Mouse (Mus musculus): ENCODE results near the gene Tmem14c. TPM values are rescaled to one million over a fixed set of nuclear protein-coding genes. Genes with fewer than 3 reads are reported as not detected.
"Not testable (repeated sequence)": the region's sequence is repeated elsewhere in the genome, so short reads cannot be mapped to it uniquely, and the experiment has no call there.

The Tmem14c gene
- total RNA-seq (2017): 121 and 128 TPM in 2 replicates

DNA sequence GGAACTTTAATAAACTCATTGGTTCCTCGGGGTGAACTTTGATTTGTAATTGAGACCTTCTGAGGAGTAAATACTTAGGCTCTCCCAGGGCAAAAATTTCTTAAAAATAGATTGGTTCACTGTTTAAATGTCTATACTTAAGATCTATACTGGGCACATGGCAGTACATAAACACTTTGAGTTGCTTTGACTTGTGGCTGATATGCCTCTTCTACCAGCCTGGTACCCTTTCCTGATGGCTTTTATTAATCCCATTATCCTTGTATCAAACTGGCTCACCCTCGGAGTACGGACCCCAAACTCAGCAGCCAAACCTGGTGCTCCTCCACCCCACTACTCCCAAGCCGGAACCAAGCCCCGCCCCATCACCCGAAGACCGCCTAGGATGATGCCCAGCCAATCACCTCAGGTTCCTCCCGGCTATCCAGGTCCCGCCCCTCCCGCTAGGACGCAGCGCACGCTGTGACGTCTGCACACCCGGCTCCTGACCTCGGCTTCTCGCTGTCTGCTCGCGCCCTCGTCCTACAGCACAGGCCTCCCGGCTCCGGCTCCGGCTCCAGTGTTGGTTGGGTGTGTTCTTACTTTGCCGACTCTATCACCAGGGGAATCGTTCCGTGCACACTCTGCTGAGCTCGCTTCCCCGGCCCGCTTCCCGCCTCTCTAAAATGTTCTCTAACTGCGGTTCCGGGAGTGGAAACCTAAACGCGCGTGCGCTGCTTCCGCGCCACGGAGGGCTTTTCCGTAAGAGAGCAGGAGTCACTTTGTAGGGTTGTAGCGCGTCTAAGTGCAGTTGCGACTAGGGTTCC lies at the start of gene Tmem14c:
Tmem14c (plus strand) TSS at position 464 of the 806 bp plus-strand sequence.
- peak; percentile 93 for ATAC-seq (replicated peaks; ENCODE audit: low read depth, poor library complexity, severe bottlenecking)

DNA sequence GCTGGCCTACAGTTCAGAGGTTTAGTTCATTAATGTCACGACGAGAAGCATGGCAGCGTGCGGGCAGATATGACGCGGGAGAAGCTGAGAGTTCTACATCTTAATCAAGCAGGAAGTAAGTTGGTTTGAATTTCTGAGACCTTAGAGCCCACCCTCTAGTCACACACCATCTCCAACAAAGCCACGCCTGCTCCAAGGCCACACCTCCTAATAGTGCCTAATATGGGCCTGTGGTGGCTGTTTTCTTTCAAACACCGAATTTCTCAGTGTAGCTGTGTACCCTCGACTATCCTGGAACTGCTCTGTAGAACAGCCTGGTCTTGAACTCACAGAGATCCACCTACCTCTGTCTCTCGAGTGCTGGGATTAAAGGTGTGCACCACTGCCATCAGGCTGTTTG lies 48.5 kb upstream of the Tmem14c start:
- no peak for ATAC-seq (replicated peaks; ENCODE audit: low read depth, poor library complexity, severe bottlenecking)

DNA sequence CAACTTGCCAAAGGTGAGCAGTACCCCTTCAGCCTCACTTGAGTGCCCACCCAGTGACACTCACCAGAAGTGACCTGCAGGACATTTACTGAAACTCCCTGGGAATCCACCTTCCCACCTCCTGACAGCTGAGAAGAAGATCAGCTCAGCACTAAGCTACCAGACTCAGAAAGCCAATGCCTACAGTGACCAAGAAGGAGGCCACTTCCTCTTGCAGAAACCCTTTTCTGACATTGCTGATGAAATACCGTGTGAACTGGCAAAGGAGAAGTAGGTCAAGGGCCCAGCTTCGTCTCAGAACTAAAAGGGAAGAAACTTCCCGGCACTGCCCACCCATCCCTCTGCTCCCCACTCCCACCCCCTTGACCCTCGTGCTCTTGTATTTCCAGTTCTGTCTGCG lies 47.5 kb upstream of the Tmem14c start:
- peak; percentile 82 for ATAC-seq (replicated peaks; ENCODE audit: low read depth, poor library complexity, severe bottlenecking)

DNA sequence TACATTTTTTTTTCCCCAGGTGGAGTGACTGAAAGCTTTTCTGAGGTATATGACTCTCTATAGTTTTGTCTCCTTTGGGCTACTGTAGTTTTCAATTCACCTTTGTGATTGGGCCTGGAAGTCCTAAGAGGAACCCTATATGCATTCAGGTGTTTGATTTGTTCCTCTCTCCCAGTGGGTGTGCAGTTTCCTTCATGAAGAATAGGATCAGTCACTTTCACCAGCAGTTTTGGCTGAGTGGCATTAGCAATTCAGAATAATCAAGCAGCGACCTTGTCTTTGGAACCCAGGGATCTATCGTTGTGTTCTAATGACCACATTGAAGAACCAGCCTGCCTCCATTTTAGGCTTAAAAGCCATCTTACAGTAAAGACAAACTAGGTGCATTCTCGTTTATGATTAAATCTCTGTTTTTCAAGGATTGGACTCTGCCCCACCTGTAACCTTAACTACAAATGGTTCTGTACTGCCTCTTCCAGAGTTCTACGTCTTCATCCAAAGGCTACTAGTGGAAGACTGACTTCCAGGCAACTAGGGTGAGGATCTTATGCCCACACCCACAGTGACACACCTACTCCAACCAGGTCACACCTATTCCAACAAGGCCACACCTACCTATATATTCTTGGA lies 46.2 kb upstream of the Tmem14c start:
- no peak for ATAC-seq (replicated peaks; ENCODE audit: low read depth, poor library complexity, severe bottlenecking)

DNA sequence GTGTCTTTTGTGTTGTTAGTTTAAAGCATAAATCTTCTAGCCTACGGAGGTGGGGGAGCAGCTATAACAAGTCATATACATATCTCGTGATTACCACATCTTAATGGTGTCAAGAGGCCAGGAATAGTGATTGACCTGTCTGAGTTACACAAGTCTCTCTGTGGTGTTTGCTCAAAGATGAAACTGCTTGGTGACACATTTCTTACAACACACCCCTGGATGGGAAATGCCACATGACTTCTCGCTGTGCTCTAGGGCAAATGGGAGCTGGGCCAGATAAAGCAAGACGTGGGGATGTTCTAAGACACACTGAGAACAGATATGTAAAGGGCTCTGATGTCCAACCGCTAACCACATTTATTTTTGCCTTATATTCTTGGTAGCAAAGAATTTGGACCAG lies 44.8 kb upstream of the Tmem14c start:
- peak; percentile 31; the same call in 1 of the 2 replicates for ATAC-seq (replicated peaks; ENCODE audit: low read depth, poor library complexity, severe bottlenecking)

DNA sequence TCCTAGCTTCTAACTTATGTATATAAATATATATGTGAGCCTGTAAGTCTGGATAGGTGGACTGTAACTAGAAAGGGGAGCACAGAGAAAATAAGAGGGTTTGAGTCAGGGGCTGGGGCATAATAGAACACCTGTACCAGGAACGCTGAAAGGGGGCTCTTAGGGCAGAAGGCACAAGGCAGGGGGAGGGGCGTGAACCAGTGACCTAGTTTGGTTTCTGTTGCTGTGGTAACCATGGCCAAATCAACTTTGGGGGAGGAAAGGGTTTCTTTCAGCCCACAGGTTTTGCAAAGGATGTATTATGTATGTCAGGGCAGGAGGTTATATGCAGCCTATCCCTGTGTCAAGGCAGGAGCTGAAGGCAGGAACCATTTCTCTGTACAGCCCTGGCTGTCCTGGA lies 44.3 kb upstream of the Tmem14c start:
- ATAC-seq (replicated peaks; ENCODE audit: low read depth, poor library complexity, severe bottlenecking): no peak

DNA sequence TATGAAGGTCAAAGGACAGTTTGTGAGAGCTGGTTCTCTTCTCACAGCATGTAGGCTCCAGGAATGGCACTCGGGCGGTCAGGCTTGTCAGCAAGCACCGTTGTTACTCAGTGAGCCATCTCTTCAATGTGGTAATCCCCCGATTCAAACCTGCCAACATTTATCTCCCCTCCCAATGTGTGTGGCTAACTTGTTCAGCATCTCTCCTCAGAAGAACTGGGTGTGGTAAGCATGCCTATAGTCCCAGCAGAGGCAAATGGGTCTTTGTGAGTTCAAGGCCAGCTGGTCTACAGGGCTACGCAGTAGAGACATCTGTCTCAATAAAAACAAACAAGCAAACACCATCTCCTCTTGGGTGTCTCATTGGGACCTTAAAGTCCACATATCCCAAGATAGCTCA lies 43.1 kb upstream of the Tmem14c start:
- ATAC-seq (replicated peaks; ENCODE audit: low read depth, poor library complexity, severe bottlenecking): no peak

DNA sequence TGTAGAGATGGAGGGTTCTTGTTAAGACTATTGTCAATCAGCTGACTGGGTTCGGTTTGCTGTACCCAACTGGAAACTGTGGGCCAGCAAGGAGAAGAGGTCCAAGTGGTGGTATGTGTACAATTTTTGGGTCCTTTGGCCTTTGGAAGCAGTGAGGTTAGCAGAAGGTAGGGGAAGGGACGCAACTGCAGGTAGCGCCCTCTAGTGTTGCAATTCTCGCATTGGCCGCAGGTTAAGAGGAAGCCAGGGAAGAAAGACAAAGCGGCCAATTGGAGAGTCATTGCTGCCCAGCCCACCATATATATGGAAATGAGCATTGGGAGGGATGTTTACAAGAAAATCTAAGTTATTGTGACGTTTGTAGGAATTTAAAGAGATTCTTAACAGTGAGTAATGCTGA lies 38.5 kb upstream of the Tmem14c start:
- ATAC-seq (replicated peaks; ENCODE audit: low read depth, poor library complexity, severe bottlenecking): peak; percentile 89

DNA sequence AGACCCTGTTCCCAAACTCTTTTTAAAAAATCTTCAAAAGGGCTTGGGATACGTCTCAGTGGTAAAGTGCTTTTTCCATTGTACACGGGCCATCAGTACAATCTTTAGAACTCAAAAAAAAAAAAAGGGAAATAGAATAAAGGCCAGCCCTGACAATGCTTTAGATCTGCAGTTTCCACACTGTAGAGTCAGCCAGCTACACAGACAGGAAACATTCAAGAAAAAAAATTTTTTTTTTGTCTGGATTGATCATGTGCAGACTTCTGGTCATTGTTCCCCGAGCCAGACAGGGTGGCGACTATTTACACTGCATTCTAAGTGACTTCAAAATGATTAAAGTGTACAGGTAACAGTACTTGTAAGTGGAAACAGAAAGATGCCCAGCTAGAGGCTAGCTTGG lies 37.4 kb upstream of the Tmem14c start:
- peak; percentile 67 for ATAC-seq (replicated peaks; ENCODE audit: low read depth, poor library complexity, severe bottlenecking)

DNA sequence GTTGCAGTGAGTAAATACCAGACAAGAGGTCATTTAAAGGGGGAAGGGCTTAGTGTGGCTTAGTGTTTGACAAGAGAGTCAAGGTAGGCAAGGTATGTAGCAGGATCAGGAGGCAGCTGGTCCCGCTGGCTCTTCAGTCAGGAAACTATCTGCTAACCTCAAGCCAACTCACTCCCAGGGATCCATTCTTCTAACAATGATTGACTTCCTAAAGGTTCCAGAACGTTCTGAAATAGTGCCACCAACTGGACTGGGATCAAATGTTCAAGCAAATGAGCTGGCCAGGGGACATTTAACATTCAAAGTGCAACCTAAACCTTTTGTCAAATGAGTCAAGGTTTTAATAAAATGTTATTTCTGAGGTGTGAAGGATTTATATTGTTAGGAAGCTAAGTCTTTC lies 36.8 kb upstream of the Tmem14c start:
- no peak for ATAC-seq (replicated peaks; ENCODE audit: low read depth, poor library complexity, severe bottlenecking)

DNA sequence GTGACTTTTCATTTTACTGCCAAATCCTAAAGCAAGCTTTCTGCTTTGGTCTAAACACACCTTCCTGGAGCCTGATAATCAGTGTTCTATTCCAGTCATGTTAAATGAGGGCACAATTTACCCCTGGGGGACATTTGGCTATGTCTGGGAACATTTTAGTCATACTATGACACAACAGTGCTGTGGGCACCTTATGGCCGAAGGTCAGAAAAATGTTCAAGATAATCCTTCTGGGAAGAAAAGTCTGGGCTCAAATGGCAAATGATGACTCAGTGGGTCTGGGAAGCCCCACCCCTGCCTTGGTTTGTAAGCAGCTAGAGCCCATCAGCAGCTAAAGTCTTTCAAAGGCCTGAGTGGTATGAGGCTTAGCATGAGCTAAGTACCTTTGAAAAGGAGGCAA lies 33.3 kb upstream of the Tmem14c start:
- ATAC-seq (replicated peaks; ENCODE audit: low read depth, poor library complexity, severe bottlenecking): no peak

DNA sequence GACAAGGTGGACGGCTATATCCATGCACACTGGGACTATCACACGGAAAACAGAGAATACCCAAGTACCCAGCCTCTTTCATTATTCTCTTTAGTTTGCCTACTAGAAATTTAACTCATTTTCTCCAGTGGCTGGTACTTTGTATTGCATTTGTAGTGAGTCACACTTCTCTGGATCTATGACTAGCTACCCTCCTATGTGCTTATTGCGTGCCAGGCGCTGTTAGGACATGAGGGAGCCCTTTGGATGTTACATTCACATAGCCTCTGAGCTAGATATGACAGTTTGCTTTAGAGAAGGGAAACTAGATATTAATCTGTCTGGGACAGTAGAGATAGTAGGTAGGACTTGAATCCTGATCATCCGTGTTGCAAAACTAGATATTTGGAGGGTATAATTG lies 30.0 kb upstream of the Tmem14c start:
- no peak for ATAC-seq (replicated peaks; ENCODE audit: low read depth, poor library complexity, severe bottlenecking)

DNA sequence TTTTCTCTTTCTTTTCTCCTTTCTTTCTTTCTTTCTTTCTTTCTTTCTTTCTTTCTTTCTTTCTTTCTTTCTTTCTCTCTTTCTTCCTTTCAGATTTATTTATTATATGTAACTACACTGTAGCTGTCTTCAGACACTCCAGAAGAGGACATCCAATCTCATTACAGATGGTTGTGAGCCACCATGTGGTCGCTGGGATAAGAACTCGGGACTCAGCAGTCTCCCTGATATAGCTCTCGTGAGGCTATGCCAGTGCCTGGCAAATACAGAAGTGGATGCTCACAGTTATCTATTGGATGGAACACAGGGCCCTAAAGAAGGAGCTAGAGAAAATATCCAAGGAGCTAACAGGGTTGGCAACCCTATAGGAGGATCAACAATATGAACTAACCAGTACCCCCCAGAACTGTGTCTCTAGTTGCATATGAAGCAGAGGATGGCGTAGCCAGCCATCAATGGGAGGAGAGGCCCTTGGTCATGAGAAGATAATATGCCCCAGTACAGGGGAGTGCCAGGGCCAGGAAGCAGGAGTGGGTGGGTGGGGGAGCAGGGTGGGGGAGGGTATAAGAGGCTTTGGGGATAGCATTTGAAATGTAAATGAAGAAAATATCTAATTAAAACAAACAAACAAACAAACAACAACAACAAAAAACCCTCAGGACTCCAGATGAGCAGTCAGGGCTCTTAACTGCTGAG lies 28.3 kb upstream of the Tmem14c start:
- ATAC-seq (replicated peaks; ENCODE audit: low read depth, poor library complexity, severe bottlenecking): not testable (repeated sequence)

DNA sequence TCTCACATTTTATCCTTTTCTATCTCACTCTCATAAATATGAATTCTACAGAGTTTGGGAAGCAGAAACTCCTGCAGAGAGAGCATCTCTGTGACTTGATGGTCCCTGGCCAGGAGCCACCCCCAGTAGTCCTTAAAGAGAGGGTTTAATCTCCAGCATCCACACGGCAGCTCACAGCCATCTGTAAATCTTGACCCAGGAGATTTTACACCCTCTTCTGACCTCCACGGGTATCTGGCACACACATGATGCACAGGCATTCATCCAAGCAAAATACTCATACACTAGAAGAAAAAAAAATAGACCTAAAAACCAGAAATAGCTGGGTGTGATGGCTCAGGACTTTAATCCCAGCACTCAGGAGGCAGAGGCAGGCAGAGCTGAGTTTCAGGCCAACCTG lies 27.7 kb upstream of the Tmem14c start:
- ATAC-seq (replicated peaks; ENCODE audit: low read depth, poor library complexity, severe bottlenecking): no peak

DNA sequence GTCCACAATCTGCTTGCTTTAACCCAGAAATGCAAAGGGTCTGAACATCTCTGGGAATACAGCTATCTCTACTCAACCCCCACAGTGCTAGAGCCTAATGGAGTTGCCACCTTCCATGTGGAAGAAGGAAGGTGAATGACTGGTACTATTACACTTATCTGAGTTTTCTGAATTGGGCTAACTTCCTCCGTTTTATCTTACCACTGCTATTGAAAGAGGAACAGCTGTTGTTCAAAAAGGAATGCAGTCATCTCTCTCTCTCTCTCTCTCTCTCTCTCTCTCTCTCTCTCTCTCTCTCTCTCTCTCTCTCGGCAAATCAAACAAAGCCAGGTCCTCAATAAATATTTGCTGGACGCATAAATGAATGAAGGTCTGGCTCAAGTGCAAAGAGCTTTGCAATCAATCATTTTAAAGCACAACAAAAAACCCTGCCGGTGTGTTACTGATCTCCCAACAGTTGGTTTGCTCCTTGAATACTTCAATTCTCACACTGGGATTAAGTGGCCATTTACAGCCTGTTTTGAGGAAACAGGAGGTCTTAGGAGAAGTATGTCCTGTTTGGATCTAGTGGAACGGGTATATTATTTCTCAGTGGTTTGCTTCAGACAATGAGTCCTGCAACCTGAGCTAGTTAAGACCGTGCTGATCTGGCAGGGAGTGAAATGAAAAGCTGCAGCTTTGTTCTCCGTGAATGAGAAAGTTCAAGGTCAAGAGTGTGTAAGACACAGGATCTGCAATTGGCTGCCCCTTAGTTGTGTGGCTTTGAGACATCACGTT lies 21.4 kb upstream of the Tmem14c start:
- ATAC-seq (replicated peaks; ENCODE audit: low read depth, poor library complexity, severe bottlenecking): no peak

DNA sequence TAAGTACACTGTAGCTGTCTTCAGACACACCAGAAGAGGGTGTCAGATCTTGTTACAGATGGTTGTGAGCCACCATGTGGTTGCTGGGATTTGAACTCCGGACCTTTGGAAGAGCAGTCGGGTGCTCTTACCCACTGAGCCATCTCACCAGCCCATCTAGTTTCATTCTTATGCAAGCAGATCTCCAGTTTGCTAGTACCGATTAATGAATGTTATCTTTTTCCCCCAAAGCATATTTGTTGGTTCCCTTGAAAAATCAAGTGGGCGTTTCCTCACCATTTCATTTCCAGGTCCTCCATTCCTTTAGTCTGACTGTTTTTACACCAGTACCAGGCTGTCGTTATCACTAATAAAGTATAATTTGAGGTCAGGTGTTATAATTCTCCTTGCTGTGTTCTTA lies 17.6 kb upstream of the Tmem14c start:
- ATAC-seq (replicated peaks; ENCODE audit: low read depth, poor library complexity, severe bottlenecking): not testable (repeated sequence)

DNA sequence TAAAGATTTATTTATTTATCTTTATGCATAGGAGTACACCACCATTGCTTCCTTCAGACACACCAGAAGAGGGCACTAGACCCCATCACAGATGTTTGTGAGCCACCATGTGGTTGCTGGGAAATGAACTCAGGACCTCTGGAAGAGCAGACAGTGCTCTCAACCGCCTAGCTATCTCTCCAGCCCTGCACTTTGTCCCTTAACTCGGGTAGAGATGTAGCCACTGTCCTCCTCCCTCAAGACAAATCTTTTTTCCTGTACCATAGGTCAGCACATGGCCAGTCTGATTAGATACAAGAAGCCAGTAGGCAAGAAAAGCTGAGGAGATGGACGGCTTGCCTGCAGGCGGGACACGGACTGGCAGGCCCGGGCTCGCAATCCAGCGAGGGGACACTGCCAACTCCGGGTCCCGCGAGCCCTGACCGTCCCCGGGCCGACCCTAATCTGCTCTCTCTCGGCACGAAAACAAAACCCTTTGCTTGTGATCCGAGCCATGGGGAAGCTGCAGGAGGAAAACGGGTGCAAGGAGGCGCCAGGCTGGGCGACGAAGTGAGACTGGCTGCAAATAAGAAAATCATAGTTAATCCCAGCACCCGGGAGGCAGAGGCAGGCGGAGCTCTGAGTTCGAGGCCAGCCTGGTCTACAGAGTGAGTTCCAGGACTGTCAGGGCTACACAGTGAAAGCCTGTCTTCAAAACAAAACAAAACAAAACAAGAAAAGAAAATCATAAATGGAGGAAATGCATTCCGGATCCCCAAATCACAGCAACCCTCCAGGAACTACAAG lies 15.8 kb upstream of the Tmem14c start:
- ATAC-seq (replicated peaks; ENCODE audit: low read depth, poor library complexity, severe bottlenecking): no peak; the same call in 1 of the 2 replicates

DNA sequence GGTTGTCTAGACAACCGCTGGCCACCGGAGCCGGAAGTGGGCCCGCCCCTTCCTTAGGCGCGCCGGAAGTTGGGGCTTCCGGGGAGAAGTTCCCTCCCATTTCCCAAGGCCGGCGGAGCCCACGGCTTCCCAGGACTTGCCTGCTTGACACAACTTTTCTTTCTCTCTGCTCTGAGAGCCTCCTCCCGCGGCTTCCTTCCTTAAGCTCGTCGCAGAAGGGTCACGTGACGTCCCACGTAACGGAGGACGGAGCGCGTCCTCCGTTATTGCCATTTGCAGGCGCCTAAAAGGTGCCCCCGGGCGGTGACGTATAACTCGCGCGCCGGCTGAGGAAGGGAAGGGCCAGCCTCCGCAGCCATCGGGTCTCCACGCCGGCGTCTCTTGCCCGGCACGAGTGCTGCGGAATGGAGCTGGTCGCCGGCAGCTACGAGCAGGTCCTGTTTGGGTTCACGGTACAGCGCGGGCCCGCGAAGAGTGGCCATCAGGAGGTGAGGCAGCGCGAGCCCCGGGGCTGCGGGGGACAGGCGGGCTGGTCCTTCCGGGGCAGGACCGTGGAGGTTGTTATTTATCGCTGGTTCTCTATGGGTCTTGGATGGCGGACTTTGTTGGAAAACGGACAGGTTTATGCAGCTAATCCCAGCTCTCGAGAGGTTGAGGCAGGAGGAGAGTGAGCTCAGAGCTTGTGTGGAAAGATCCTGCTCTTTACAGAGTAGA lies 15.0 kb upstream of the Tmem14c start, which contains the start of gene Pak1ip1:
Pak1ip1 (plus strand) TSS at position 98 of the 714 bp plus-strand sequence.
- peak; percentile 97 for ATAC-seq (replicated peaks; ENCODE audit: low read depth, poor library complexity, severe bottlenecking)

DNA sequence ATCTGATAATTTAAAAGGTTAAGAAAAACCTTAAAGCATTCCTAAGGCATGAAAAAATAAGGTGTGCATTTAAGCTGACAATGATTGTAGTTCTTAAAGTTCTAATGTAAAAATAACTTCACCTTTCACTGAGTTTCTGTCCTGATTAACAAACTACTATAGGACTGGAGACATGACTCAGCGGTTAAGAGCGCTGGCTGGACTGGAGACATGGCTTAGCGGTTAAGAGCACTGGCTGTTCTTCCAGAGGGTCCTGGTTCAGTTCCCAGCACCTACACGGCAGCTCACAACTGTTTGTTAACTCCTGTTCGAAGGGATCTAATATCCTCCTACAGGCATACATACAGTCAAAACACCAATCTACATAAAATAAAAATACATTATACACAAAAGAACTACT lies 14.1 kb upstream of the Tmem14c start:
- ATAC-seq (replicated peaks; ENCODE audit: low read depth, poor library complexity, severe bottlenecking): no peak

Measured in common myeloid progenitor, adult 5-6 weeks (primary cell).